Mouse (Mus musculus) heart, adult 2 months (tissue): ENCODE measurements around the gene Tie1.

ENCODE experiments used
- EP300 ChIP-seq: fragments of 200-500 bp; IDR thresholded peaks from 2 replicates; pipeline ENCODE4 v1.6.1; 2011; ENCODE audit warnings: low read depth, low read length, control low read depth; ENCODE audit not compliant: insufficient read depth
- POLR2A ChIP-seq: fragments of 200-500 bp; IDR thresholded peaks from 2 replicates; pipeline ENCODE4 v1.6.1; 2011; ENCODE audit warnings: mild to moderate bottlenecking, low read depth, low read length, control low read depth; ENCODE audit not compliant: insufficient read depth

DNA sequence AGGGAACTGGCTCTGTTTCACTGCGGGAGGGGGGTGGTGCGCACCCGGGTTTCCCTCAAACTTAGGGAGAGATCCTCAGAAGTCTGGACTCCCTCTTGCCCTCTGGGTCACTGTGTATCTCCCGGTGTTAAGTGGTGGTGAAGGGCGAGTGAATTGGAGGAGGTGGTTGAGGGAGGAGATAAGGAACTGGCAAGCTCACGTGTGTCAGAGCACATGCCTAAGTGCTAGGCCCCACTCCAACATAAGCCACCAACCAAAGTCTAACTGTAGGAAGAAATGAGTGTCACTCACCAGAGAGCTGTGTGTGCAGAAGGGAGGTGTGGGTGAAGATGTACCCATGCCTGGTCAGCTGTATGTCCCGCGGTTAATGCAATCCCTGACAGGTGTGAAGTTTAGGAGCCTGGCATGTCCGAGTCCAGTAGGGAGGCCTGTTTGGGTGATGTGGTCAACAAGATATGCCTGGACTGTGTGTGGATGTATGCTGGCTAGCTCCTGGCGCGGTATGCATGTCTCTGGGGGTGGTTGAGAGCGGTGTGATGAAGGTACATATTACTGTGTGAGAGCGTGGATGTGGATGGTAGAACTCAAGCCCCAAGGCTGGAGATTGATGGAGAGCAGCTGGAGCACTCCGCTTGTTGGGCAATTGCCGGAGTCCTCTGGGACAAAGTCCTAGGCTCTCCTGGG is 61.2 kb downstream of the Tie1 start:
- TF ChIP-seq POLR2A, result no peak
- 0 out of 2 replicates have a peak, but pooled peaks have one; percentile 3 for TF ChIP-seq EP300
